Mouse (Mus musculus): ENCODE data around the gene Gm21981. TPM values are rescaled to one million over a fixed set of nuclear protein-coding genes. Genes with fewer than 3 reads are reported as not detected.

The Gm21981 gene
- polyA plus RNA-seq, 1 experiment from 2014 or later = 1.5 TPM

DNA sequence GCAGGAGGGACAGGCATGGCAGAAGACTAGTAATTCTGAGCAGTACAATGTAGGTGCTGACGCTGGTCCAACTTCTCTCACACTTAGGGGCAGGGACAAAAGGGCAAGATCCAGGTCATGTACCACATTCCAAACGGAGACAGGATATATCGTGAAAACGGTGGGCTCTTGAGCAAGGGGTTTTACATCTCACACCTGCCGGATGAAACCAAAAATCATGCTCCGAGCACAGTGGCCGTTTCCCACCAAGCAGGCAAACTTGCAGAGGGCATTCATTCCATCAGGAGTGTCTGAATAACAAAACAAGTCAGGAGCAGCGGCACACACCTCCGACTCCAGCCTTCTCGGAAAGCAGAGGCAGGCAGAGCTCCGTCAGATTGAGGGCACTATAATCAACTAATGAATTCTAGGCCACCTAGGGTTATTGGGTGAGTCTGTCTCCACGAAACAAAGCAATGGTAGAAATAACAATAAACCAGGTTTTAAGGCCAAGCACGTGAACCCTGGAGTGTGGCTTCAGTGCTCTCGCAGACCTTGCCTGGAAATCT, 41.4 kb upstream of the Gm21981 start:
- H3K36me3 ChIP-seq (ENCODE audit: control insufficient read depth, insufficient read depth, low read length) = no peaks in the 10 kb centered on the region

DNA sequence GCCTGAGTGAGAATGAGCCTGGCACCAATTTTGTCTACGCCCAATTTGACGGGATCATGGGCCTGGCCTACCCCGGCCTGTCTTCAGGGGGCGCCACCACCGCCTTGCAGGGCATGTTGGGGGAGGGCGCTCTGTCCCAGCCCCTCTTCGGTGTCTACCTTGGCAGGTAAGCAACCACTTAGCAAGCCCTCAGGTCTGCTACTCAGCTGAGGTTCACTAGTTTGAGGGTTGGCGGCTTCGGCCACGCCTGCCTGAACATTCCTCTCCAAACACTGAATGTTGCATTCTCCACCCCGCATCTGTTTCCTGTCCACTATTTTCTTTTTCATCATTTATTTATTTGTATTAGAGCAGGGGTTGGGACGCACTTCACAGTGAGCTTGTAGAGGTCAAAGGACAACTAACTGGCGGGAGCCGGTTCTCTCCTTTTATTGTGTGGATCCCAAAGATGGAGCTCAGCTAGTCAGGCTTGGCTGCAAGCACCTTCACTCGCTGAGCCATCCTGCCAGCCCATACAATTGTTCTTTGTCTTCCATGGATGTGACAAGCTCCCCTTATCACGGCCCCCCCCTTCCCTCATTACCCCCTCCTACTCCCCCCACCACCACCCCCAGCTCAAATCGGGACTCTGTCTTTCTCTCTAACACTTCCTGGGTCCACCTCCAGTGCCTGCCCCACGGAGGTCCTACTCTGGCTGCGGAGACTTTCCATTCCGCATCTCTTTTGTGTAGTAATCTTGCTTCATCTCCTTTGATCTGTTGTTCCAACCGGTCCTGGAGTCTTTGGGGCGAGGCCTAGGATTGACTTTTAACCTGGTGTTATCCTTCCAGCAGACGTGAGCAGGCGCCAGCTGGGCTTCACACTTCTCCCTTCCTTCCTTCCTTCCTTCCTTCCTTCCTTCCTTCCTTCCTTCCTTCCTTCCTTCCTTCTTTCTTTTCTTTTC, 36.6 kb upstream of the Gm21981 start:
- Histone ChIP-seq H3K4me3 (ENCODE audit: low read depth, low read length) (no peak overlapping the region), H3K27me3 (replicated peaks; ENCODE audit: control insufficient read depth, insufficient read depth, low read length) (no peaks in the 10 kb centered on the region), H3K9ac (ENCODE audit: low read depth, low read length) (no peak overlapping the region), H3K9me3 (ENCODE audit: control insufficient read depth, low read length) (no peaks in the 10 kb centered on the region), H3K27ac (replicated peaks; ENCODE audit: low read depth, low read length) (no peak overlapping the region), H3K36me3 (ENCODE audit: control insufficient read depth, insufficient read depth, low read length) (no peaks in the 10 kb centered on the region), H3K4me2 (ENCODE audit: low read depth, low read length) (no peak overlapping the region), H3K4me1 (ENCODE audit: control insufficient read depth, insufficient read depth, low read length) (no peaks in the 10 kb centered on the region)
- ATAC-seq (ENCODE audit: low read depth) (no peak), DNase-seq (ENCODE audit: low spot score) (no peak)
- 56% methylated on average over 24 of the region's 24 CpGs for WGBS

More for the DNA sequence above, 41.4 kb upstream of the Gm21981 start:
- Histone ChIP-seq H3K27me3 (replicated peaks; ENCODE audit: control insufficient read depth, insufficient read depth, low read length) (peaks cover 11% of the 10 kb centered on the region; the same call in 1 of the 2 replicates), H3K4me1 (ENCODE audit: control insufficient read depth, insufficient read depth, low read length) (0 out of 2 replicates have a peak, but pooled peaks cover 13% of the 10 kb centered on the region), H3K9me3 (ENCODE audit: control insufficient read depth, low read length) (no peaks in the 10 kb centered on the region), H3K4me2 (ENCODE audit: low read depth, low read length) (no peak overlapping the region), H3K4me3 (ENCODE audit: low read depth, low read length) (no peak overlapping the region), H3K27ac (replicated peaks; ENCODE audit: low read depth, low read length) (no peak overlapping the region), H3K9ac (ENCODE audit: low read depth, low read length) (no peak overlapping the region)
- DNase-seq (ENCODE audit: low spot score) (no peak), ATAC-seq (ENCODE audit: low read depth) (no peak)
- 68% methylated on average over 14 of the region's 14 CpGs for WGBS

DNA sequence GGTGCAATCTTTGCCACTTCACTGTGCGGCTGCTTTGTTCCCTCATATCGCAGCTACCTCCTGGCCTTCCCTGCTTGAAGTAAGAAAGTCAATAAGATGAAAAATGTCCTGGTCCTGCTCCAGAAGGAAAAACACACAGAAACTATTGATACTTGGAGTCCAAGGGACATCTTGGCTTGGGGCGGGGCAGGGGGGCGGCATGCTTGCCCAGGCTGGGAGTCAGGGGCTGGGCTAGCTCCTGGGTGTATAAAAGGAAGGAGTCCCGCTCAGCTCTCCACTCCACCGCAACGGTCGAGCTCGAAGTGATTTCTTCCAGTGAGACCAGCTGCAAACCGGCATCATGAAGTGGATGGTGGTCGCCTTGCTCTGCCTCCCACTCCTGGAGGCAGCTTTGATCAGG, 32.3 kb upstream of the Gm21981 start, which contains the start of gene Pgc:
Gene Pgc, plus strand, starts transcription at position 277 of the 400 bp plus-strand sequence.
- Histone ChIP-seq H3K9me3 (ENCODE audit: control insufficient read depth, low read length) (no peaks in the 10 kb centered on the region), H3K36me3 (ENCODE audit: control insufficient read depth, insufficient read depth, low read length) (no peaks in the 10 kb centered on the region), H3K27ac (replicated peaks; ENCODE audit: low read depth, low read length) (no peak within 1 kb of the TSS), H3K4me3 (ENCODE audit: low read depth, low read length) (no peak within 1 kb of the TSS), H3K9ac (ENCODE audit: low read depth, low read length) (no peak within 1 kb of the TSS), H3K4me2 (ENCODE audit: low read depth, low read length) (no peak within 1 kb of the TSS), H3K4me1 (ENCODE audit: control insufficient read depth, insufficient read depth, low read length) (no peaks in the 10 kb centered on the region), H3K27me3 (replicated peaks; ENCODE audit: control insufficient read depth, insufficient read depth, low read length) (no peaks in the 10 kb centered on the region)
- DNase-seq (ENCODE audit: low spot score) (no peak), ATAC-seq (ENCODE audit: low read depth) (no peak)
- 75% methylated on average over 11 of the region's 11 CpGs for WGBS

DNA sequence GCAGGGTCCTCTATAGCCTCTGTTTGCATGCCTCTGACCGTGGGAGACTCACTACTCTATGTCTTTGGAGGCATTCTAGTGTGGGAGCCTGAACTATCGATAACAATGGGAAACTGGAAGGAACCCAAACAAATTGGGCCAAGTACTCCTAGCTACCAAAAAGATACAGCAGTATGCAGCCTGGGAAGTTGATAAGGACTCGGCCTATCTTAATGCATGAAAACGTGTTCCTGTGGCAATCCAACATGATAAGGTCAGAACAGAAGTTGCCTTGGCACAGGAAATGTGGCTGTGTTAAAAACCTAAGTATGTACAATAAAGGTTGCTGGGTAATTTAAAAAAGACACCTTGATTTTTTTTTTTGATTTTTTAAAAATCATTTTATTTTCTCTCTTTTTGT, 26.9 kb upstream of the Gm21981 start:
- no peaks in the 10 kb centered on the region for H3K27me3 ChIP-seq (replicated peaks; ENCODE audit: control insufficient read depth, insufficient read depth, low read length)

DNA sequence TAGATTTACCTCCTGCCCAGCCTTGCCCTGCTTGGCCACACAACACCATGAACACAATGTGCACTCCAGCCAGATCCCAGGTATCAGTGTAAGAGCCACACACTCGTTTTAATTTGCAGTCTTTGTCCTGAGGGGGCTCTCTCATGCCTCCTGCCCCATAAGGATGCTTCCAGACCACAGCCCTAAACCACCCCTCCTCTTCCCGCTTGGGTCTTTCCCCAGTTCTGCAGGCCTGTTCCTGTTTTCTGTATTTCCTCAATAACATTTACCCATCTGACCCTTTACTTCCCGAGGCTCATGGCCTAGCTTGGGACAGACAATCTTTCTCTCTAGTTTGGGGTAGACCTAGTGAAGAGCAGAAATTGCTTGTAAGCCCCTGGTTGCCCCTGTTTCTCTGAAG, 20.8 kb upstream of the Gm21981 start:
- Histone ChIP-seq H3K9ac (ENCODE audit: low read depth, low read length) (no peak overlapping the region), H3K4me3 (ENCODE audit: low read depth, low read length) (no peak overlapping the region), H3K9me3 (ENCODE audit: control insufficient read depth, low read length) (no peaks in the 10 kb centered on the region), H3K27ac (replicated peaks; ENCODE audit: low read depth, low read length) (no peak overlapping the region), H3K4me2 (ENCODE audit: low read depth, low read length) (no peak overlapping the region), H3K4me1 (ENCODE audit: control insufficient read depth, insufficient read depth, low read length) (no peaks in the 10 kb centered on the region), H3K36me3 (ENCODE audit: control insufficient read depth, insufficient read depth, low read length) (no peaks in the 10 kb centered on the region), H3K27me3 (replicated peaks; ENCODE audit: control insufficient read depth, insufficient read depth, low read length) (no peaks in the 10 kb centered on the region)
- no peak for DNase-seq (ENCODE audit: low spot score)
- 44% methylated on average over 3 of the region's 3 CpGs for WGBS
- ATAC-seq (ENCODE audit: low read depth) = no peak

More for the DNA sequence above, 26.9 kb upstream of the Gm21981 start:
- no peak overlapping the region for H3K27ac ChIP-seq (replicated peaks; ENCODE audit: low read depth, low read length)
- DNase-seq (ENCODE audit: low spot score) = no peak
- no peak for ATAC-seq (ENCODE audit: low read depth)
- H3K36me3 ChIP-seq (ENCODE audit: control insufficient read depth, insufficient read depth, low read length) = no peaks in the 10 kb centered on the region
- no peaks in the 10 kb centered on the region for H3K4me1 ChIP-seq (ENCODE audit: control insufficient read depth, insufficient read depth, low read length)
- H3K4me2 ChIP-seq (ENCODE audit: low read depth, low read length) = no peak overlapping the region
- 82% methylated on average over 4 of the region's 4 CpGs for WGBS
- no peaks in the 10 kb centered on the region for H3K9me3 ChIP-seq (ENCODE audit: control insufficient read depth, low read length)
- no peak overlapping the region for H3K4me3 ChIP-seq (ENCODE audit: low read depth, low read length)
- no peak overlapping the region for H3K9ac ChIP-seq (ENCODE audit: low read depth, low read length)

DNA sequence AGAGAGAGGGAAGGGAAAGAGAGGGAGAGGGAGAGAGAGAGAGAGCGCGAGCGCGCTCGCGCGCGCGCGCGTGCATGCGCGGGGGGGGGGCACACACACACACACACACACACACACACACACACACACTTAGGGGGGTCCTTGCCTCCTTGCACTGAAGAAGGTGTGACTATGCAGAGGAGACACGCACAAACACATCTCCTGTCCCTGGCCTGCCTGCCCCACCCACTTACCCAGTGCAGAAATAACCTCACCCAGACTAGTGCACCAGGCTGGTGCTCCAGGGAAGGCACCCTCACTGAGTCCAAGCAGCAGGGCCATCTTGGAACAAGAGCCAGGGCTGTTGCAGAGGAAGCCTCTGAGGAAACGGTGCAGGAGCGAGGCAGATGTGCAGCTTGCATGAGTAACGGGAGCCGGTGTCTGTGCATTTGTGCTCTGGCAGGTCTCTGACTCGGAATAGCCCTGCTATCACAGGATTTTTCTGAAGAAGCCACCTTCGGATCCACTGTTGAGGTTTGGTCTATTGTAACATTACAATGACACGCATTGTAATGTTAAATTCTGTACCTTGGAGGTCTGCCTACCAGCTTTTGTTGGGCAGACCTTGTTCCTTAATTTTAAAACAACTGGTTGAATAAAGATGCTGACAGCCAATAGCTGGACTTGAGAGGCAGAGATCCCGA, 18.8 kb upstream of the Gm21981 start:
- WGBS = 51% methylated on average over 20 of the region's 22 CpGs
- Histone ChIP-seq H3K9me3 (ENCODE audit: control insufficient read depth, low read length) (no peaks in the 10 kb centered on the region), H3K4me2 (ENCODE audit: low read depth, low read length) (no peak overlapping the region), H3K27ac (replicated peaks; ENCODE audit: low read depth, low read length) (no peak overlapping the region), H3K36me3 (ENCODE audit: control insufficient read depth, insufficient read depth, low read length) (no peaks in the 10 kb centered on the region), H3K4me1 (ENCODE audit: control insufficient read depth, insufficient read depth, low read length) (no peaks in the 10 kb centered on the region), H3K27me3 (replicated peaks; ENCODE audit: control insufficient read depth, insufficient read depth, low read length) (no peaks in the 10 kb centered on the region), H3K4me3 (ENCODE audit: low read depth, low read length) (no peak overlapping the region), H3K9ac (ENCODE audit: low read depth, low read length) (no peak overlapping the region)
- no peak for ATAC-seq (ENCODE audit: low read depth)
- DNase-seq (ENCODE audit: low spot score) = no peak

DNA sequence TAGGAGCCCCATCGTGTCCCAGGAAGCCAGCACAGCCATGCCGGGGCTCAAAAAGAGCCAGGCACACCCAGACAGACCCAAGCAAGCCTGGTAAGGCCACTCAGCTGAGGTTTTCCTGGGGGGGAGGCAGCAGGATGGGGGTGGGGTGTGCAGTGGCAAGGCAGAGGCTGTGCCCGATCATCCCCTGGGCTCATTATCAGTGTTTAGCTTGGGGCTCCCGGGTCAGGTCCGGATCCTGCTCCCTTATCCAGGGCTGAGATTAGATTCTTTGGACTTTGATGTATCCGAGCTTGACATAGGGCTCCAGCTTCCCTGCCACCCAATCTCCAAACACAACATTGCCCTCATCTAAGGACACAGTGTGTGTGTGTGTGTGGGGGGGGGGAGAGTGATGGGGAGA, 17.6 kb upstream of the Gm21981 start:
- DNase-seq (ENCODE audit: low spot score) (no peak), ATAC-seq (ENCODE audit: low read depth) (no peak)
- H3K9ac ChIP-seq (ENCODE audit: low read depth, low read length) = no peak overlapping the region
- no peaks in the 10 kb centered on the region for H3K4me1 ChIP-seq (ENCODE audit: control insufficient read depth, insufficient read depth, low read length)
- no peak overlapping the region for H3K27ac ChIP-seq (replicated peaks; ENCODE audit: low read depth, low read length)
- 78% methylated on average over 6 of the region's 6 CpGs for WGBS
- no peaks in the 10 kb centered on the region for H3K27me3 ChIP-seq (replicated peaks; ENCODE audit: control insufficient read depth, insufficient read depth, low read length)
- no peaks in the 10 kb centered on the region for H3K36me3 ChIP-seq (ENCODE audit: control insufficient read depth, insufficient read depth, low read length)
- H3K4me3 ChIP-seq (ENCODE audit: low read depth, low read length) = no peak overlapping the region
- no peaks in the 10 kb centered on the region for H3K9me3 ChIP-seq (ENCODE audit: control insufficient read depth, low read length)
- no peak overlapping the region for H3K4me2 ChIP-seq (ENCODE audit: low read depth, low read length)

DNA sequence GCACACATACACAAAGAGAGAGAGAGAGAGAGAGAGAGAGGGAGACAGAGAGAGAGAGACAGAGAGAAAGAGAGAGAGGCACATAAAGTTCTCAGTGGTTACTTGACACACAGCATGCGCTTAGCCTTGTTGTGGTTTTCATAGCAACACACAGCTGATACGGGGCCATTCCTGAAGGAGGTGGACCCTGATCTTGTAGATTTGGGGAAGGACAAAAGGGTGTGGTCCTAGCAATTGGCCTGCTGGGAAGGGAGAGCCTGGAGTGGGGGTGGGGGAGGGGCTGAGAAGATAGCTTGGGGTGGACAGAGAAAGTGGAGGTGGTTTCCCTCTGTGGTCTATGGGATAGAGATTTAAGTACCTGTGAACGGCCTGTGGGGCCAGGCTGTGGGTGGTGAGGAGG, 15.8 kb upstream of the Gm21981 start:
- H3K4me3 ChIP-seq (ENCODE audit: low read depth, low read length) = no peak overlapping the region
- H3K27me3 ChIP-seq (replicated peaks; ENCODE audit: control insufficient read depth, insufficient read depth, low read length) = no peaks in the 10 kb centered on the region
- H3K36me3 ChIP-seq (ENCODE audit: control insufficient read depth, insufficient read depth, low read length) = no peaks in the 10 kb centered on the region
- no peaks in the 10 kb centered on the region for H3K9me3 ChIP-seq (ENCODE audit: control insufficient read depth, low read length)
- H3K27ac ChIP-seq (replicated peaks; ENCODE audit: low read depth, low read length) = no peak overlapping the region
- no peak overlapping the region for H3K4me2 ChIP-seq (ENCODE audit: low read depth, low read length)
- H3K4me1 ChIP-seq (ENCODE audit: control insufficient read depth, insufficient read depth, low read length) = no peaks in the 10 kb centered on the region
- WGBS = 66% methylated on average over 3 of the region's 3 CpGs
- H3K9ac ChIP-seq (ENCODE audit: low read depth, low read length) = no peak overlapping the region
- ATAC-seq (ENCODE audit: low read depth) (no peak), DNase-seq (ENCODE audit: low spot score) (no peak)
